Mouse (Mus musculus): Measurements from ENCODE around the gene St6gal1. TPM values are rescaled to one million over a fixed set of nuclear protein-coding genes. Genes with fewer than 3 reads are reported as not detected.

St6gal1 gene
- total RNA-seq, 2 experiments from 2014 or later: 1.8 TPM; not detected in 1

DNA sequence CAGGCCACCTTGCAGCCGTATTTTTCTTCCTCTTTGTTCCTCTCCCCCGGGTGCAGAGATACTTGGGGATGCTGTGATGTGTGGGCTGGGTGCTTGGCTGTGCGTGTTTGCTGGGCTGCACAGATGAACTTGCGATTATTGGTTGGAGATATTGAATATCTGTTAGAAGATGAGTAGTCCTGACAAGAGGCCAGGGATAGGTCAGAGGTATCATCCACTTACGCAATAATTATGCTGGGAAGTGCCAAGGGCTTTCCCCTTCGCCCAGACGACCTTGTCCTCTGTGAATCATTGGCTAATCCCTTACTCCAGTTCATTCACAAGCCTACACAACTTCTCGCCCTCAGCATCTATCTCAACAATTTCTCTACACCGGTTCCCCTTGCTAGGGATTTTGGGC is 65.6 kb downstream of the St6gal1 start:
- no peak for ATAC-seq (replicated peaks; ENCODE audit: poor library complexity, severe bottlenecking)

DNA sequence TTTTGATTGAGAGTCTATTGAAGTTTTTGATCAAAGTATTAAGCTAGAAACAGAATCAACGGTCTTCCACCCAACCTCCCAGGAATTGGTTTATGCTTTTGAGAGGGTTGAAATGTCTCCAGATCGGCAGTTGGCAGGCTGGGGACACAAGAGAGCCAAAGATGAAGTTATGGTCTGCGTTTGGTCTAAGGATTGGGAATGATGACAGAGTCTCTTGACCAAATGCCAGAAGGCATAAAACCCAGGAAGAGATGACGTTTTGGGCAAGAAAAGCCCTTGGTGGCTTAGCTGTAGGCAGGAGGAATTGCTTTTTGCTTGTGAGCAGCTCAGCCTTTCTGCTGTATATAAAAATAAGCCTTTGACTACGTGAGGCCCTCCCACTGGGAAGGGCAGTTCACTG is 67.0 kb downstream of the St6gal1 start:
- ATAC-seq (replicated peaks; ENCODE audit: poor library complexity, severe bottlenecking): no peak

DNA sequence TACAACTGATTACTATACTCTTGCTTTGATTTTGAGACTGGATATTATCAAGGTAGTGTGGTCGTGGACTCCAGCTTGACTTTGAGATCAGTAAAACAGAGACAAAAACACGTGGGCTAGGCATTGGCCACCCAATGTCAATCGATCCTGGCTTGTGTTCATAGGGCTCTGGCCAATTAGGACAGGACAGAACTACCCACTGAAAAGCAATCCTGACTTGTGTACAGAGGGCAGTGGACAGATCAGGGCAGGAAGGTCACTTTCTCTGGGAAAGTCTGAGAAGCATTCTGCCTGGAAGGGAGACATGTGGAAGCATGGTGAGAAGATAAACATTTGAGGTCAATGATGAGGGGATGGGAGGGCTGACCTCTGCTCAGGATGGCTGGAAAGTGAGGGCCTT is 69.7 kb downstream of the St6gal1 start:
- no peak for ATAC-seq (replicated peaks; ENCODE audit: poor library complexity, severe bottlenecking)

DNA sequence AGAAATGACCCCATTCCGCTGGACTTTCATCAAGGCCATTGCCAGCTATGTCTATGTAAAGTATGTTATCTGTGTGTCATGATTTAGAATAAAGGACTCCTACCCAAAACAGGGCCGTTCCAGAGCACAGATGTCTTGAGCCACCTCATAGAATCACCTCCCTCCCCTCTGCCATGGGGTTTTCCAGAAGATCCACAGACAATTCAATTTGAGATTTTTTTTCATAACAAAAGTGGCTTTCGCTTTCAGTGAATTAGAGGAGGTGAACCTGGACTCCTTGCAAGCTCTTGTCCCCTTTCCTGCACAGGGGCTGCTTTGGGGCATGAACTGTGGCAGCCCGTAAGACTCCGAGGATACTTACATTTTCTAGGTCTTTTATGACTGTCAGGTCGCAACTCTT is 70.2 kb downstream of the St6gal1 start:
- ATAC-seq (replicated peaks; ENCODE audit: poor library complexity, severe bottlenecking): no peak

DNA sequence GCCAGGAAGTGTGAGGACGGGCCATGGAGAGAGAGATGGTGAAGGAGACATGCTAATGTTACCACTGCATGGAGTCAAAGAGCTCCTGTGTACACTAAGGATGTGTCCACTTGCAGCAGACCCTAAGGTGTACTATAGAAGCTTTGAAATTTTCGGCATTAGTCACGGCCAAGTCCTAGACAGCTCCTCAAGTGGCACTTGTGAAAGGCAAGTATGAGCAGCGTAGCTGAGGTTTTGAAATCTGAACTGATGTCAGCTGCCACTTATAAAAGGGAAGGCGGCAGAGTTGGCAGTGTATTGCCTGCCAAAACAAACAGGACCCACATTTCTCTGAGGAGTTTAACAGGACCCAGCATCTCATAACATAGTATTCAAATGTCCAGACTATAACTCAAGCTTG is 71.2 kb downstream of the St6gal1 start:
- ATAC-seq (replicated peaks; ENCODE audit: poor library complexity, severe bottlenecking): no peak

DNA sequence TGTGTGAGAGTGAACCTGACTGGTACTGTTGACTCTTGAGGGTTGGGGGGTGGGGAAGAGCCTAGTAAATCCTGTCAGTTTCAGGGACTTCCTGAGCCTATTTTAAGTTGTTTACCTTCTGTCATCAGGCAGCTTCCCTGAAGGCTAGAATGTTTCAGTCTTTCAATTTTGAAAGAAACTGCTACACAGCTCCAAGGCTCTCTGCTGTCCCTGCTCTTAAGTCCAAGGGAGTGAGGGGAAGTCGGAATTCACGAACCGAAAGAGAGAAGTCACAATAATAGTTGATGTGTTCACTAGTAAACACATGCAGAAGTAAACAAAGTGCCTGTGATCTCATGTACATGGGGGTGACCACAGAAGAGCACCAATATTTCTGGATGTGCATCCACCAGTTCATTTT is 72.2 kb downstream of the St6gal1 start:
- no peak for ATAC-seq (replicated peaks; ENCODE audit: poor library complexity, severe bottlenecking)

DNA sequence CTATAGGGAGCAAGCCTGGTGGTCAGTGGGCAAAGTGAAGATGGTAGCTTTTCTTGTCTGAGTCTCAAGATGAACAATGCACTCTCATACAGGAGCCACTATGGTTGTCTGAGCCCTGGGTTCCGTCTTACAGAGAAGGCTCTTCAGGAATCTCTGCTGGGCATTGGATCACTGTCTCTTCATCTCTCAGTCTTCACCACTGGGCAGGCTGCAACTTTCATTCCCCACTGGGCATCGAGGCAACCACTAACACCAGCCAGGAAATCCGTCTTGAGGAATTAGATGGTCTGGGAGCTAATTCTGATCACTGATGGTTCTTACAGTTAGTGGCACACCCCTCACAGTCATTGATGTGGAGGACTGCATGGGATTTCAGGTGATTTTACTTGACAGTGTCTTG is 73.9 kb downstream of the St6gal1 start:
- ATAC-seq (replicated peaks; ENCODE audit: poor library complexity, severe bottlenecking): no peak

DNA sequence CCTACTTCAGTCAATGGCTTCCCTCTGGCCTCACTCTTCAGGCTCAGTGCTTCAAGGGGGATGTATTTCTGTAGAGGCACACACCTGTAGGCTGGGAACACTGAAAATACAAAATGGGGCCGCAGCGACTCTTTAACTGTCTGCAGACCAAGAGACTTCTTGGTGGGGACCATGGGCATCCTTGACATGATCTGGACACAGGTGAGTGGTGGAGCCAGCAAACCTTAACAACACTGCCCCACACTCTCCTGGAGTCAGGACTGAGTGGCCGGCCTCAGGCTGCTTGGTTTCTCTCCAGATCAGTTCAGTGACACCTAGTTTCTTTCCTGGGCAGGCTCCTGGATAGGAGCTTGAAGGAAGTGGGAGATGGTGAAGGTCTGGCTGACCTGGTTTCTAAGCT is 74.4 kb downstream of the St6gal1 start:
- ATAC-seq (replicated peaks; ENCODE audit: poor library complexity, severe bottlenecking): no peak

DNA sequence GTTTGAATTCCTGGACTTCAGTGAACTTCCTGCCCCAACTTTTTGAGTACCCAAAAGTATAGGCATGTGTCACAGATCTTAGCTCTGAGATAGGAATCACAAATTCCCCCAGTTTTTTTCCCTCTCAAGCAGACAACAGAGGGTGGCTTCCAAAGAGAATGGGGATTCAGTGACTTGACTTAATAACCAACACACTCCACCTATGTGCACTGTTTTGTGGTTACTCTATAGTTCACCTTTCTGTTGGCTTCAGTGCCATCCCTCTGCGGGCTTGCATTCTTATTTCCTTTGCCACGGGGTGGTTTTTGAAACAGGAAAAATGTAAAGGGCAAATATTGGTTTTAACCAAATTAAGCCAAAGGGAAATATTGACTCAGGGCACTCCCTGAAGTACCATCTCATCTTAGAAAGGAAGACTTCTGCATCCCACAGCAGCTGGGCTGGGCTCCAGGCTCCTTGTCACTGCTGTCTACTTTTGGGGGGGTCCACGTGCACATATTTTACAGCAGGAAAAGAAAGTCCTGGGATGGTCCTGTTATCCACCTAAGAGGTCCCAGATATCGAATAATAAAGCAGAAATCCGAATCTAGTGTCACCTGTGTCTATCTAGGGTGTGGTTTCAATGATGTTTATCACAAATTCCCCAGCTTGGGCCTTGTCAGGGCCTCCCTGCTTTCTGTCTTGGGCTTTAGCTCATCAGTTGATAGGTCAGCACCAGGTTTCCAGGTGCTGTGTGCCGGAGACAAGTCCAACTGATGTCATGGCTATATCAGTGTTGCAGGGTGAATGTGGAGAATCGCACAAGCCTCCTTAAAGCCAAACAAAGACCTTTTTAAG is 75.6 kb downstream of the St6gal1 start:
- ATAC-seq (replicated peaks; ENCODE audit: poor library complexity, severe bottlenecking): no peak

DNA sequence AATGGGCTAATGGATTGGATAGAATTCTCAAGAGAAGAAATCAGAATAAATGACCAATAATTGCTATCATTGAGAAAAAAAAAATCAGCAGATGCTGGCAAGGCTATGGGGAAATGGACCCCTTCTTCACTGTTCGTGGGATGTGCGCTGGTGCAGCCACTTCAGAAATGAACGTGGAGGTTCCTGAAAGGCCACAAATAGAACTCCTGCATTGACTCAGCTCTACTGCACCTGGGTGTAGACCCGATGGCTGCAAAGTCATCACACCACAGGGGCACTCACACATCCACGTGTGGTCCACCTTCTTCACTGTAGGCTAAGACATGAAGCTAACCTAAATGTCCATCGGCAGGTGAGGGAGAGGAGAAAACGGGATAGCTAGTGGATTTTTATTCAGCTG is 77.2 kb downstream of the St6gal1 start:
- ATAC-seq (replicated peaks; ENCODE audit: poor library complexity, severe bottlenecking): no peak

DNA sequence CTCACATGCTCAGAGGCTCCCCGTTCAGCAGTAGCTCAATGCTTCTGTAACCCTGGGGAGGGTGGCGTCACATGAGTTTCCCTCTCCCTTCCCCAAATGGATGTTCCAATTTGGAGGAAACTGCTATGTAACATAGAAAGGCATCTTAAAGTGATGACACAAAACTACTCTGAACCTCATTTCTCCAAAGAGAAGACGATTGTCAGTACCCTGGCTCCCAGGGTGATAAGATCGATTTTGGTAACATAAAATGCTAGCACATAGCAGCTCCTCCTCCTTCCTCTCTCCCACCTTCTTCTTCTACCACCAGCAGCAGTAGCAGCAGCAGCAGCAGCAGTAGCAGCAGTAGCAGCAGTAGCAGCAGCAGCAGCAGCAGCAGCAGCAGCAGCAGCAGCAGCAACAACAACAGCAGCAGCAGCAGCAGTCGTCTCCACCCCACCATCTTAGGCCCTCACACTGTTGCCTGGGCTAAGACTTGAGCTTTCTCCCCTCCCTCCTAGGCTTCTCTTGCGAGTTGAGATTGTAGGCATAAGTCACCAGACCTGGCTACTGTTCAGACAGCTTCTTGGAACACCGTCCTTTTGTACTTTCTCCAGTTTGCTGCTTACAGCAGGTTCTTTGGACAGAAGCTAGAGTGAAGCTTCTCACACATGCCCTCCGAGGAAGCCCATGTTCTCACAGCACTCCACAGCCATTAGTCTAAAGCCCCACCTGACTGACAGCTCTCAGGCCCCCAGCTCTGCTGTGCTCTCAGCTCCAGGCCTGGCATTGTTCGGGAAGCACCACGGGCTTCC is 81.5 kb downstream of the St6gal1 start:
- ATAC-seq (replicated peaks; ENCODE audit: poor library complexity, severe bottlenecking): no peak

DNA sequence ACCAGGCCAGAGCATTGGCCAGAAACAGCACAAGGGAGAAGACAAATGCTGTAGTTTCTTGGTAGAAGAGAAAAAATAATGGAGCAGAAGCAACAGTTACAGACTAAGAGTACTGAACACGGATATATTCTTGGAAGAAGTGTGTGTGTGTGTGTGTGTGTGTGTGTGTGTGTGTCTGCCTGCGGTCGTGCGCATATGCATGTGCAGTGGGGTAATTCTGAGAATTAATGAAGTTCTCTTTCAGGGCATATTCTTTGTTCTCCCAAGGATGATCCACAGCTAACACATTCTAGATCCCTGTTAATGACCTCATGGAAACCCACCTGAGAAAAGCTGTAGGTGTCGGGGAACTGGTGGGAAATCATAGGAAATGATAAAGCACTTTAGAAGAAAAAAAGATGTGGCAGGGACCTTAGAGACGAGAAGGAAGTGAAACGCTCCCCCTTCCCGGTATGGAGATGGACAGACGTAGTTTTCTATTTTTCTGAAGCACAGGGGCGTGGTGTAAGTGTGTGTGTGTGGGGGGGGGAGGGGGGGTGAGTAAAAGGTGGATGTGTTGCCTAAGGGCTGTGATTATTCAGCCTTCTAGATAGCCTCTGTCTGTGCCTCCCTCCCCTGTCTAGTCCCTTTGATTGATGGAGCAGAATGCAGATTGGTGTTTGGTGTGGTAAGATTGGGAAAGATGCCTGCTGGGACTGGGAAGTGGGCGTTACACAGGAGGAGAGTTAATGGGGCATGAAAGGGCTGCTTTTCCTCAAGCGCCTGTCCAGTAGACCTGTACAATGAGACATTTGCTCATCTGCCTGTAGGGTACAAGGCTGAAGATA is 82.8 kb downstream of the St6gal1 start:
- peak; percentile 83 for ATAC-seq (replicated peaks; ENCODE audit: poor library complexity, severe bottlenecking)

DNA sequence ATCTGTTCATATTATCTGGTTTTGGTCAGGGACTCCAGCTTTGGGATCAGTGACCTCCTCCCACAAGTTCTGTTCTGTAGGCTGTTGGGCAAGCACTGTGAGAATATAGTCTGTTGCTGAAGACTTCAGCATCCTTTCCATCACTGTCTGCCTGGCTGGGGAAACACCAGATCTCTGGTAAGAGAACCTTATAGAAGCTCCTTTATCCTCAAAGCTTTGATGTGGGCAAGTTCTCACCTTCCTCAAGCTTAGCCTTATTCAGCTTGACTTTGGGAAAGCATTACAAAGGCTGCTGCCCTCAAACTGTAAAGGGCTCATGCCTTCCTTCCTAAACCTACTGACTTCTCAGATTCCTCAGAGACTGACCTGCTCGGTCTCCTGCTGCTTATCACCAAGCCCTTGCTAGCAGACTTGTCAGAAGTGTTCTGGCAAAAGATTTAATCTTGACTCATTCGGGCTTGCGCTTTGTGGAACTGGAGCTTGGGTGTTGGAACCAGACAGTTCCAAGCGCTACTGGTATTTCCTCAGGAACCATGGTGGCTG is 83.5 kb downstream of the St6gal1 start:
- ATAC-seq (replicated peaks; ENCODE audit: poor library complexity, severe bottlenecking): no peak

DNA sequence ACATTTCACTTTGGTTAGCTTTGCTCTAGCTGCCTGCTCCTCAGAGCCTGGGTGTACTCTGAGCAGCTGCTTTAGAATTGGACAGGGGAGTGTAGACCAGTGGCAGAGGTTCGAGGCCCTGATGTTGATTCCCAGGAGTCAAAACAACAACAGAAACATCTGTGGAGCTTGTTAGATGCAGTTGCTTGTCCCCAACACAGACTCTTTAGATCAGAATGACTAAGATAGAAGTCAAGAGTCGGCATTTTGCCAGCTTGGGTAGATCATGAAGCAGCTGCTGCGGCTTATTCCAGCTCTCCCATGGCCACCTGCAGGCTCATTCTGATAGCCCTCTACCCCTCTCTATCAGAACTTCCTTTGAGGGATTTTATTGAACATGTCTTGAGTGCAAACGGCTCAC is 84.5 kb downstream of the St6gal1 start:
- ATAC-seq (replicated peaks; ENCODE audit: poor library complexity, severe bottlenecking): no peak

DNA sequence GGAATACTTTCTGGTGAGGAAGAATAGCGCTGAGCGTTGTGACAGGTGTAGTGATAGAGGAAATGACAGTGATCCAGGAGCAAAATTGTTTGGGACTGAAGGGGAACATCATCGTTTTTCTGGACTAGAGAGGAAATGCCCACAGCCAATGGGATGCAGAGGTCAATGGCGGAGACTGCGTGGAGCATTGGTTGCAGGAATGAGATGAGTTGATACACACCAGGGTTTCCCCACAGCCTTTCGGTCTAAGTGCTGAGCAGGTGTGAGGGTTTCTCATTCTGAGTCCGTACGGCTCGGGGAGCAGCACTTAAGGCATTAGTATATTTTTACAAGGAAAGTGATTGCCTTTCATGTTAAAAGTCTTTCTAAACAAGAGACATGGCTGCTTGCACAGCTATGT is 88.1 kb downstream of the St6gal1 start:
- ATAC-seq (replicated peaks; ENCODE audit: poor library complexity, severe bottlenecking): no peak

DNA sequence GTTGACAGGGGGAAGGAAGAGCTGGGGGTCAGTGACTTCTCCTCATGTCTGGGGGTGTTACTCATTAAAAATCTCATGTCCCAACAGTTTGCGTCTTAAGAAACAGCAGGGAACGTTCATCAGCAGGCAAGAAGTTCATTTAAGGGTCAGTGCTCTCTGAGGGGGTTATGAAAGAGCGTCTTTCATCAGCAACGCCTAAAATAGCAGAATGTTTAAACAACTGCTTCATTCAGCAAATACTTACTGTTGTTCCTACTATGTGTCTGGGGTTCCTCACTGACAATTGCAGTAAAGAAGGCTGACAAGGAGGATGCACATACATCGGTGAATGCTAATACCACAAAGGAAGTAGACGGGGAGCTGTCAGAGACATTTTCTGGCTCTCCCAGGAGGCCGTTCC is 90.2 kb downstream of the St6gal1 start:
- ATAC-seq (replicated peaks; ENCODE audit: poor library complexity, severe bottlenecking): peak; percentile 93

DNA sequence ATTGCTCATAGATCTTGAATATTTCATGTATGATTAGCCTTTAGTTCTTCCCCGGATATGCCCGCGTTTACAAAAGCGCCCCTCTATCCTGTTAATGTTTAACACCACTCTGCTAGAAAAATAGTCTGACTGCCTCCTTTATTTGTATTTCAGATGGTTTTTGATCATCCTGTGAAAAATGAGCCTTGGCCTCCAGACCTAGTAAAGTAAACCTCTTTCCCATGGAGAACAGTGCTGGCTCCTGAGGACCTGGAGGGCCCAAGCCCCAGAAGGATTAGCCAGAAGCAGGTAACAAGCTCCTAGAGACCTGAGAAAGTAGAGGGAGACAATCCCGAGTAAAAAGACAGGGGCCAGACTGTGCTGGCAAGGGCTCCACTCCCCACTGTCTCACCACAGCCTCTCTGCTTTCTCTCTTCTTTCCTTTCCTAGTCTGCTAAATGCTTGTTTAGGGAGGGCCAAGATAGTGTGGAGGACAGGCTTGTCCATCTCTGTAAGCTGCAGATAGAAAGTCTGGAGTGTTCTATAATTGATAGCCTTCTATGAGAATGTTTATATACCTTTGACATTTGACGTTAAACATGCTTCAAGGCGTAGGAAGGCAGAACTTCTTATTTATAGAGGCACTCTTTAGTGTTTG is 93.0 kb downstream of the St6gal1 start:
- no peak for ATAC-seq (replicated peaks; ENCODE audit: poor library complexity, severe bottlenecking)

DNA sequence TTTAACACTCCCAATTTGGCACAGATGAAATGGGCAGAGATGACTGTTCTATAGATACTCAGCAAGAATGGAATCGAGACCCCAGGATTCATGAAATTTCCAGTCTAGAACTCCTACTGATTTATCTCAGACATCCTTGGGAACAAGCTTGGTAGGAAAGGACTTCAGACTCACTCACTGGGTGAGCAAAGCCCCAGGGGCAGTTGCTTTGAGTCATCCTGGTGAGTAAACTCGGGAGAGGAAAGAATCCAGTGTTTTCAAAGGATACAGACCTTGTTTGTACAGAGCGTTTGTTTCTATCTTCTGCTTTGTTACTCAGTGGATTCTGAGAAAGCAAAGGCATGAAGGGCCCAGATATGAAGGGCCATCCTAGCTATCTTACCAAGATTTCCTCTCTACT is 95.5 kb downstream of the St6gal1 start:
- ATAC-seq (replicated peaks; ENCODE audit: poor library complexity, severe bottlenecking): no peak

DNA sequence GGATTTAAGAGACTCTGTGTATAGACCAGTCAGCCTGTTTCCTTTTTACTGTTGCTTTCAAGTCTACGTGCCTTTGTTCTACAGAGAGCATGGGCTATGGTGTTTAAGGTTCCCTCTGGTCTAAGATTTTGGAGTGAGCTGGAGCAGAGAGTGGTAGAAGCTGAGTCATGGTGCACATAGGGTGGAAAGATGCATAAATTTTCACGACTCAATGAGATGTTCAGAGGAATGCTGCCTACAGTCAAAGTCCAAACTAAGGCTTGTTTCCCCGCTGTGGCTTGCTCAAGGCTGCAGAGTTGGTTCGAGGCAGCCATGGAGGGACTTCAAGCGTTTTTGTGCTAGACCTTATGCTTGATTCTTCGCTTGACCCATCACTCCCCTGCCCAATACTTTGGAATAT is 96.0 kb downstream of the St6gal1 start:
- ATAC-seq (replicated peaks; ENCODE audit: poor library complexity, severe bottlenecking): no peak

DNA sequence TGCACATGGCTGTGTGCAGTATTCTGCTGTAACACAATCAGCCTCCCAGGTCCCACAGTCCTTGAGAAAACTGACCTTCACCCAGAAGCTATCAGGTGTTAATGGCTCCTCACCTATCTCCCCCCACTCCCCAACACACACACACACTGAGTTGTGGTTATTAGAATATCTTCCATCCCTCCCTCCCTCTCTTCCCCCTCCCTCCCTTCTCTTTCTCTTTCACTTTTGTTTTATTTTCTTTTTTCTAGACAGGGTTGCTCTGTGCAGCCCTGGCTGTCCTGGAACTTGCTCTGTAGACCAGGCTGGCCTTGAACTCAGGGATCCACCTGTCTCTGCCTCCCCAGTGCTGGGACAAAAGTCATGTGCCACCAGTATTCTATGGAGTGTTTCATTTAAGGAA is 97.9 kb downstream of the St6gal1 start:
- ATAC-seq (replicated peaks; ENCODE audit: poor library complexity, severe bottlenecking): no peak

All from granulocyte monocyte progenitor cell, adult 5-6 weeks (primary cell).